Mouse (Mus musculus) erythroblast, embryonic 14.5 days (primary cell): ENCODE data around the gene Morn4. TPM values are rescaled to one million over a fixed set of nuclear protein-coding genes. Genes with fewer than 3 reads are reported as not detected.
A peak's percentile ranks its signal among the peaks of the same experiment; 100 is the strongest.
"Not testable (repeated sequence)": the region's sequence is repeated elsewhere in the genome, so short reads cannot be mapped to it uniquely, and the experiment has no call there.

Source experiments
- H3K27me3 ChIP-seq: 2 replicates; pipeline ENCODE4 v1.6.1; 2012; ENCODE audit warnings: inconsistent platforms; ENCODE audit not compliant: control insufficient read depth
- H3K36me3 ChIP-seq: 2 replicates; pipeline ENCODE4 v1.6.1; 2012; ENCODE audit warnings: mild to moderate bottlenecking, inconsistent platforms; ENCODE audit not compliant: control insufficient read depth
- H3K4me1 ChIP-seq: 2 replicates; pipeline ENCODE4 v1.6.1; 2012; ENCODE audit warnings: inconsistent platforms; ENCODE audit not compliant: control insufficient read depth
- H3K4me3 ChIP-seq: replicated peaks from 2 replicates; pipeline ENCODE3; 2012; ENCODE audit warnings: moderate library complexity, mild to moderate bottlenecking, inconsistent platforms
- H3K9me3 ChIP-seq: 2 replicates; pipeline ENCODE4 v1.6.1; 2012; ENCODE audit warnings: low read length, inconsistent platforms, mixed read lengths; ENCODE audit not compliant: control insufficient read depth
- GATA1 ChIP-seq: IDR thresholded peaks from 2 replicates; pipeline ENCODE4 v1.6.1; 2012; ENCODE audit warnings: low read length, inconsistent platforms, mixed read lengths
- TAL1 ChIP-seq: IDR thresholded peaks from 3 replicates; pipeline ENCODE4 v1.6.1; 2012; ENCODE audit warnings: low read length, inconsistent platforms, mixed read lengths
- polyA plus RNA-seq: library from polyadenylated mRNA; stranded (reverse); fragments of >175 nt; gene quantifications from 2 replicates; pipeline ENCODE4 v1.2.3, GENCODE M21; 2012

Gene Morn4
- polyA plus RNA-seq, 1 experiment: 0.10 TPM

GRCm38 (mm10) chr19:42089748-42090595, 3.8 kb upstream of the Morn4 start, which contains the start of gene Pi4k2a:
Pi4k2a (plus strand) TSS chr19:42090470.
- peaks cover 44% of the 10 kb centered on the region for H3K4me1 ChIP-seq
- H3K4me3 ChIP-seq: peak within 1 kb of the TSS; percentile 95
- peaks cover 13% of the 10 kb centered on the region for H3K36me3 ChIP-seq
- H3K27me3 ChIP-seq: no peaks in the 10 kb centered on the region
- H3K9me3 ChIP-seq: peaks cover 2% of the 10 kb centered on the region; the same call in 1 of the 2 replicates
- TF ChIP-seq TAL1 (no peak), GATA1 (0 out of 2 replicates have a peak, but pooled peaks have one; percentile 9)

GRCm38 (mm10) chr19:42089103-42089747, 3.1 kb upstream of the Morn4 start:
- no peak for TF ChIP-seq GATA1
- H3K4me1 ChIP-seq: peaks cover 44% of the 10 kb centered on the region
- no peaks in the 10 kb centered on the region for H3K27me3 ChIP-seq
- peaks cover 2% of the 10 kb centered on the region; the same call in 1 of the 2 replicates for H3K9me3 ChIP-seq
- H3K36me3 ChIP-seq: peaks cover 7% of the 10 kb centered on the region
- H3K4me3 ChIP-seq: peak overlapping the region; percentile 95

GRCm38 (mm10) chr19:42085690-42086089, 467 bp downstream of the Morn4 start:
- Histone ChIP-seq H3K4me1 (peaks cover 30% of the 10 kb centered on the region), H3K9me3 (peaks cover 2% of the 10 kb centered on the region; the same call in 1 of the 2 replicates), H3K36me3 (no peaks in the 10 kb centered on the region), H3K27me3 (no peaks in the 10 kb centered on the region), H3K4me3 (peak overlapping the region; percentile 80)
- no peak for TF ChIP-seq TAL1
- no peak for TF ChIP-seq GATA1

GRCm38 (mm10) chr19:42081613-42082012, 4.5 kb downstream of the Morn4 start:
- H3K36me3 ChIP-seq, H3K9me3 ChIP-seq, H3K4me3 ChIP-seq, H3K27me3 ChIP-seq: not testable (repeated sequence)
- peaks cover 31% of the 10 kb centered on the region for H3K4me1 ChIP-seq

- H3K27me3 ChIP-seq: no peaks in the 10 kb centered on the region
- H3K36me3 ChIP-seq: peaks cover 6% of the 10 kb centered on the region
- TF ChIP-seq TAL1 (no peak), GATA1 (no peak)
- no peaks in the 10 kb centered on the region for H3K9me3 ChIP-seq
- H3K4me1 ChIP-seq: peaks cover 19% of the 10 kb centered on the region
- H3K4me3 ChIP-seq: no peak overlapping the region
These were observed 5.7 kb downstream of the Morn4 start for GRCm38 (mm10) chr19:42080469-42080868.

- Histone ChIP-seq H3K36me3 (peaks cover 11% of the 10 kb centered on the region), H3K4me1 (peaks cover 18% of the 10 kb centered on the region), H3K4me3 (no peak overlapping the region), H3K9me3 (no peaks in the 10 kb centered on the region), H3K27me3 (no peaks in the 10 kb centered on the region)
- TF ChIP-seq GATA1 (no peak), TAL1 (no peak)
These were observed 6.2 kb downstream of the Morn4 start for GRCm38 (mm10) chr19:42079950-42080349.

- TF ChIP-seq TAL1 (no peak), GATA1 (no peak)
- Histone ChIP-seq H3K4me3 (no peak overlapping the region), H3K9me3 (no peaks in the 10 kb centered on the region), H3K27me3 (no peaks in the 10 kb centered on the region), H3K4me1 (peaks cover 18% of the 10 kb centered on the region), H3K36me3 (peaks cover 11% of the 10 kb centered on the region)
These were observed 7.2 kb downstream of the Morn4 start for GRCm38 (mm10) chr19:42079006-42079405.

- Histone ChIP-seq H3K9me3 (no peaks in the 10 kb centered on the region), H3K36me3 (peaks cover 11% of the 10 kb centered on the region), H3K27me3 (no peaks in the 10 kb centered on the region), H3K4me3 (no peak overlapping the region), H3K4me1 (peaks cover 18% of the 10 kb centered on the region)
- no peak for TF ChIP-seq TAL1
- no peak for TF ChIP-seq GATA1
These were observed 7.6 kb downstream of the Morn4 start for GRCm38 (mm10) chr19:42078566-42078965.

- Histone ChIP-seq H3K4me1 (peaks cover 18% of the 10 kb centered on the region), H3K4me3 (no peak overlapping the region), H3K36me3 (peaks cover 11% of the 10 kb centered on the region), H3K27me3 (no peaks in the 10 kb centered on the region), H3K9me3 (no peaks in the 10 kb centered on the region)
- no peak for TF ChIP-seq TAL1
- TF ChIP-seq GATA1: no peak
These were observed 10.2 kb downstream of the Morn4 start for GRCm38 (mm10) chr19:42075992-42076391.
